In the genomic region with DNA sequence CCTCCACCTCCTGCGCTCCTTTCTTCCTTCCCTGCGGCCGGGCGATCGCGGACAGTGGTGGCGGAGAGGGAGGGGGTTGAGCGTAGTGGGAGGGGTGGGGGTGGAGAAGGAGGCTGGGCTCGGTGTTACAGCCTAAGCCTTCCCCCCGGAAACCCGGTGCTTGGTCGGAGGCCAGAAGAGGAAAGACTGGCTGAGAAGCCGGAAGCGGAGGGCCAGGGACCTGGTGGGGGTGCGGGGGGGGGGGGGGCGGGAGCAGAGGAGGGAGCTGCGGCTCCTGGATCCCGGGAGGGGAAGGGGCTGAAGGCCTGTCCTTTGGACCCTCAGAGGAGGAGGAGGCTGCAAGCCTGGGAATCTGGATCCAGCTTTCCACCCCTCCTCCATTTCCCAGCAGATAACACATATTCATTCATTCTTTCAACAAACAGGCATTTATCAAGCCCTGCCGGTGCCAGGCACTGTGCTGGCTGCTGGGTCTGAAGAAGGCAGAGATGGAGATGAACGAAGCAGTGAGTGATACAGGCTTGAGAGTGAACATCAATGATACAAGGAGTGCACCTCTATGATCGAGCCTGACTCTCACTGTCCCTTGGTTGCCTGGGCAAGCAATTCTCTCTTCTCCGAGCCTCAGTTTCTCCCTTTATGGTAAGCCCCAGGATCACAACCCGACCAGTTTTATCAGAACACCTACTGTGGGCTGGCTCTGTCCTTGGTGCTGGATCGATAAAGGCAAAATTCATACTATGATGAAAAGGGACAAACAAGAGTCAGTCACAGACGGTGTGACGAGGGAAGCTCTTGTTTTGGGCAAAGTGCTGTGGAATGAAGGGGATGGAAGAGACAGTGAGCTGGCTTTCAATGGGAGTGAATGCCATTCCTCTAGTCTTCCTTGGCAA, we compare ENCODE assay signal across 8 mouse cellular contexts. TPM values are rescaled to one million over a fixed set of nuclear protein-coding genes. Genes with fewer than 3 reads are reported as not detected.
DNase-seq lines count a peak whose midpoint lies in the region; ATAC-seq lines count a peak whose summit lies in the region.

Gene Zfp579, minus strand, starts transcription at position 156 of the 893 bp plus-strand sequence.

- peaks cover 19% of the 10 kb centered on the region for H3K27me3 ChIP-seq in hindbrain, embryonic 11.5 days (ENCODE audit: control insufficient read depth, insufficient read depth, low read length)

- ATAC-seq in hindbrain, embryonic 11.5 days (ENCODE audit: low FRiP score) = peak; percentile 91

- H3K4me2 ChIP-seq in hindbrain, embryonic 11.5 days (replicated peaks; ENCODE audit: low read depth, low read length) = peak within 1 kb of the TSS; percentile 71

- H3K4me1 ChIP-seq in hindbrain, embryonic 11.5 days (replicated peaks; ENCODE audit: control insufficient read depth, insufficient read depth, low read length) = peaks cover 18% of the 10 kb centered on the region; the same call in 1 of the 2 replicates

- 13% methylated on average over 8 of the region's 26 CpGs for WGBS in hindbrain, embryonic 11.5 days

- peak within 1 kb of the TSS; percentile 87 for H3K9ac ChIP-seq in hindbrain, embryonic 11.5 days (ENCODE audit: low read depth, low read length)

- peak within 1 kb of the TSS; percentile 67 for H3K4me3 ChIP-seq in hindbrain, embryonic 11.5 days (ENCODE audit: low read depth, low read length)

- peaks cover 3% of the 10 kb centered on the region; the same call in 1 of the 2 replicates for H3K36me3 ChIP-seq in hindbrain, embryonic 11.5 days (ENCODE audit: control insufficient read depth, insufficient read depth, low read length)

- peak; percentile 89 for DNase-seq in MN1 (ENCODE audit: low spot score)
- peak; percentile 96 for DNase-seq in cerebellum, adult 8-10 months
- peak; percentile 85 to 92 for DNase-seq in frontal cortex, postnatal 10 days (ENCODE audit: low spot score in 2 of 2)
- DNase-seq in hindbrain, embryonic 11.5 days (ENCODE audit: low spot score) = peak; percentile 94
- DNase-seq in layer of hippocampus, adult 9-11 months = peak; percentile 90
- DNase-seq in lung, postnatal 10 days = peak; percentile 97
- DNase-seq in ovary, postnatal 36 days (ENCODE audit: low spot score) = peak; percentile 91
- peak; percentile 88 for DNase-seq in thymus, postnatal 36 days

- no peaks in the 10 kb centered on the region for H3K9me3 ChIP-seq in hindbrain, embryonic 11.5 days (ENCODE audit: control insufficient read depth, low read length)

- peak within 1 kb of the TSS; percentile 59; the same call in 1 of the 2 replicates for H3K27ac ChIP-seq in hindbrain, embryonic 11.5 days (ENCODE audit: low read depth, low read length)

RNA-seq across cellular contexts. Expression of gene Zfp579, which starts in this region (rescaled TPM):
- 45.0 and 61.0 TPM in 2 replicates for polyA plus RNA-seq in hindbrain, embryonic 11.5 days (2014; fragmentation: Nextera tagmentation; extraction: Ambion mirVana)

Comparison
In these comparisons a context has a peak if more than half of its experiments do, and no peak if none do; other contexts are left out.
1. Peak in every context shown above with its lines: DNase-seq, ATAC-seq, H3K4me3 ChIP-seq and H3K27ac ChIP-seq.